Mouse (Mus musculus): Measurements from ENCODE around the gene Crat. TPM values are rescaled to one million over a fixed set of nuclear protein-coding genes. Genes with fewer than 3 reads are reported as not detected.

Gene Crat
- polyA plus RNA-seq, 1 experiment from 2014 or later, result 27.7 TPM

DNA sequence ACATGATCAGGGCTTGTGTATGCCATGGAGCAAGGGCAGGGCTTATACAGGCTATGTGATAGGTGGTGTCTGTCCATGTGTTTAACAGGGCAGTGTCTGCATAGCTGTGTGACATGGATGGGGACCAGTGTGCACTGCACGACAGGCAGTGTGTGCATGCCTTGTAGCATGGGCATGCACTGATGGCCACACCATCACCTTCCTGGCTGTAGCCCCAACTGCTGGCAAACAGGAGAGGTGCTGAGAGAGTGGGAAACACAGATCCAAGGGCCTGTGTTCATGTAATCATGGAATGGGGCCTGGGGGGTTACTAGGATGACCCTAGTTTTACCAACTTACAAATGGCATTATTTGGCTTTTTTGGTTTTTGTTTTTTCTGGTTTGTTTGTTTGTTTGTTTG, 11.7 kb downstream of the Crat start:
- Histone ChIP-seq H3K36me3 (ENCODE audit: control insufficient read depth, insufficient read depth, low read length) (peaks cover 61% of the 10 kb centered on the region), H3K4me2 (ENCODE audit: low read depth, low read length) (no peak overlapping the region), H3K9me3 (ENCODE audit: control insufficient read depth, low read length) (no peaks in the 10 kb centered on the region), H3K9ac (replicated peaks; ENCODE audit: low read depth, low read length) (no peak overlapping the region), H3K27ac (ENCODE audit: low read depth, low read length) (no peak overlapping the region), H3K4me1 (ENCODE audit: control insufficient read depth, insufficient read depth, low read length) (0 out of 2 replicates have a peak, but pooled peaks cover 9% of the 10 kb centered on the region), H3K4me3 (ENCODE audit: low read depth, low read length) (no peak overlapping the region), H3K27me3 (ENCODE audit: control insufficient read depth, insufficient read depth, low read length) (no peaks in the 10 kb centered on the region)
- WGBS, result 76% methylated on average over 1 of the region's 1 CpGs
- no peak for ATAC-seq (ENCODE audit: low read depth)

DNA sequence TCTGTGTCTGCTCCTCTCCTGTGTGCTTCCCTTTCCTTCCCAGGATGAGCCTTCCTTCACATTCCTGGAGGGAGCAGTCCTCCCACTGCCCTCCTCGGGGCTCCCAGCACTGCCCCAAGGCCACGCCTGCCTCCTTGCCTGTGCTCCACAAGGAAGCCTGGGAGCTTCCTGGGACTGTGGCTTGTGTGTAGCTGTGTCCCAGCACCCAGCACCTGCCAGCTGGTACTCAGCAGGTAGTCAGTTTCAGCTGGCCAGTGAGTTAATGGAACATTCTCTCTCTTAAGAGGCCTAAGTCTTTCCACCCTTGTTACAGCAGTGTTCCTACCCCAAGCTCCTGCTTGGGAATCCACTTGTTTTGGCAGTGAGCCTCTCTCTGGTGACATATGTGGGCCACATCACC, 12.8 kb downstream of the Crat start:
- Histone ChIP-seq H3K4me2 (ENCODE audit: low read depth, low read length) (no peak overlapping the region), H3K27ac (ENCODE audit: low read depth, low read length) (no peak overlapping the region), H3K36me3 (ENCODE audit: control insufficient read depth, insufficient read depth, low read length) (peaks cover 58% of the 10 kb centered on the region), H3K9ac (replicated peaks; ENCODE audit: low read depth, low read length) (no peak overlapping the region), H3K4me3 (ENCODE audit: low read depth, low read length) (no peak overlapping the region), H3K27me3 (ENCODE audit: control insufficient read depth, insufficient read depth, low read length) (no peaks in the 10 kb centered on the region), H3K4me1 (ENCODE audit: control insufficient read depth, insufficient read depth, low read length) (0 out of 2 replicates have a peak, but pooled peaks cover 9% of the 10 kb centered on the region), H3K9me3 (ENCODE audit: control insufficient read depth, low read length) (no peaks in the 10 kb centered on the region)
- no peak for ATAC-seq (ENCODE audit: low read depth)
- 74% methylated on average over 2 of the region's 2 CpGs for WGBS

DNA sequence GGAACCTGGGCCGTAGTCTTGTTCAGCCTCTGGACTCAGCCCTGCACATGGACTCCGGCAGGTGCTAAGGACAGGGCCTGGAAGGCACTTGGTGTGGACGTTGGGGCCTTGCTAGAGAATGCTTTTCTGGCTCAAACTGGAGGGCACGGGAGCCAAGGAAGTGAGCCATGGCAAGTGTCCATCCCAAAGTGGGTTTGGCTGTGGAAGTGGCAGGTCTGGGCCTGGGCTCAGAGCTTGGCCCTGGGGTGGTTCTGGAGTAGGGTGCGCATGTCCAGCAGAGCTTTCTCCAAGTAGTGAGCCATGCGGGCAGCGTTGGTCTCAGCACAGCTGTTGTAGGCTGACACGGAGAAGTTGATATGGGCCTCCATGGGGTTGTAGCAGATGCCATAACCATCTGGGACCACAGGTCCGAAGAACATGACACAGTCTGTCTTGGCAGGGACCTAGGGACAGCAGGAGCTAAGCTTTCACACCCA, 13.2 kb downstream of the Crat start:
- no peak for ATAC-seq (ENCODE audit: low read depth)
- WGBS, result 84% methylated on average over 9 of the region's 9 CpGs
- 0 out of 2 replicates have a peak, but pooled peaks cover 9% of the 10 kb centered on the region for H3K4me1 ChIP-seq (ENCODE audit: control insufficient read depth, insufficient read depth, low read length)
- no peaks in the 10 kb centered on the region for H3K9me3 ChIP-seq (ENCODE audit: control insufficient read depth, low read length)
- no peak overlapping the region for H3K4me3 ChIP-seq (ENCODE audit: low read depth, low read length)
- no peak overlapping the region for H3K27ac ChIP-seq (ENCODE audit: low read depth, low read length)
- H3K9ac ChIP-seq (replicated peaks; ENCODE audit: low read depth, low read length), result no peak overlapping the region
- no peak overlapping the region for H3K4me2 ChIP-seq (ENCODE audit: low read depth, low read length)
- peaks cover 54% of the 10 kb centered on the region for H3K36me3 ChIP-seq (ENCODE audit: control insufficient read depth, insufficient read depth, low read length)
- H3K27me3 ChIP-seq (ENCODE audit: control insufficient read depth, insufficient read depth, low read length), result no peaks in the 10 kb centered on the region

DNA sequence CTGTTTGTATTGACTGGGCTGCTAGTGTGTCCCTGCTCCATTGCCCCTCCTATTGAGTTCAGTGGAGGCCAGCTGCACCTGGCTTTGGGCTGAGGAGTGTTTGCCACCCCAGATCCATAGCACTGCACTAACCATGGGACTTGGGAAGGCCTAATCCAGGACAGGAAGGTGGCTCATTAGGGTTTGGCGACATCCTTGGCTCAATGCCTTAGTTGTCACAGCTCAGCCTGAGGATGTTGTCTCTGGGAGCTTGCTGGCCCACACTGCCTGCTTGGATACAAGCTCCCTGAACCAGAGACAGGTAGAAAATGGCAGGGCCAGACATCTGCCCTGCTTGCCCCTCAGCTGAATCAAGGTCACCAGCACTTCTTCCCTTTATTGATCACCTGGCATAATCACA, 14.0 kb downstream of the Crat start:
- ATAC-seq (ENCODE audit: low read depth), result no peak
- Histone ChIP-seq H3K9me3 (ENCODE audit: control insufficient read depth, low read length) (no peaks in the 10 kb centered on the region), H3K4me3 (ENCODE audit: low read depth, low read length) (no peak overlapping the region), H3K36me3 (ENCODE audit: control insufficient read depth, insufficient read depth, low read length) (peaks cover 52% of the 10 kb centered on the region), H3K27me3 (ENCODE audit: control insufficient read depth, insufficient read depth, low read length) (no peaks in the 10 kb centered on the region), H3K9ac (replicated peaks; ENCODE audit: low read depth, low read length) (no peak overlapping the region), H3K4me2 (ENCODE audit: low read depth, low read length) (no peak overlapping the region), H3K27ac (ENCODE audit: low read depth, low read length) (no peak overlapping the region), H3K4me1 (ENCODE audit: control insufficient read depth, insufficient read depth, low read length) (0 out of 2 replicates have a peak, but pooled peaks cover 9% of the 10 kb centered on the region)
- 90% methylated on average over 1 of the region's 1 CpGs for WGBS

DNA sequence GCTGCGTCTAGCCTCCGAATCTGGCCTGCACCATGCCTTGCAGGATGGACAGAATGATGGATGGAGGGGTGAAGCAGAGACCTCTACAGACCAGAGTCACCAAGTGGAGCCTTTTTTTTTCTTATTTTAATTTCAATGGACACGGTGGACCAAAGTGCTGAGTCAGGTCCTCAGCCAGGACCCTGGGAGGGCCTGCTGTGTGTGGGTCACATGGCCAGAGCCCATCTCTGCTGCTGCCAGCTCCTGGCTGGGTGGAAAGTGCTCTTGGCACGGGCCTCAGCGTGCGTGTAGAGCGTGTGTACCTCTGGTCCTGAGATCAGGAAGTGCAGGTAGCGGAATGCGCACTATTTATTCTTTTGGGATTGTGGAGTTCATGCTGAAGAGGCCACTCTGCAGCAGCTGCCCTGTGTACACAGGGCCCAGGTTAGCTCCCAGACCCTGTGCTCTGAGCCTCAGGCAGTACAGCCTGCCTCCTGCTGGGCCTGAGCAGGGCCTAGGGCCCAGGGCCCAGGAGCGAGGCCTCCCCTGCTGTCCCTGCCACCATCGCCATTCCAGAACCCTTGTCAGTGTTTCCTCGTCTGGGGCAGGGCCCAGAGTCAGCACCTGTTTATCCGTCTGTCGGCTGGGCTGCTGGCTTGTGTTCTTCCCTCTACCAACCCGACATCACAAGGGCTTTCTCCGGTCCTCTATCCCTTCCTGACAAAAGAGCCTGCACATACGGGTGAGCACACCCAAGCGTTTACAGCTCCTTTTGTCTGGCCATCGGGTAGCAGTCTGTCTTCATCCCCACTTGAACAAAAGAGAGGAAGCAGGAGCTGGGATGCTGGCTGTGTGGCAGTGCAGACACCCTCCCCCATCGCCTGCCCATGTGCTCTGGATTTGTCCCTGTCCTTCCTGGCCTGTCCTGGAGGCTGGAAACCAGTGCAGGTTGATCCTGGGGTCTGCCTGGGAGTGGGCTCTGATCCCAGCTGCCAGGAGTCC, 16.1 kb downstream of the Crat start:
- peak overlapping the region; percentile 32; the same call in 1 of the 2 replicates for H3K9ac ChIP-seq (replicated peaks; ENCODE audit: low read depth, low read length)
- ATAC-seq (ENCODE audit: low read depth), result 0 out of 2 replicates have a peak, but pooled peaks have one; percentile 47

DNA sequence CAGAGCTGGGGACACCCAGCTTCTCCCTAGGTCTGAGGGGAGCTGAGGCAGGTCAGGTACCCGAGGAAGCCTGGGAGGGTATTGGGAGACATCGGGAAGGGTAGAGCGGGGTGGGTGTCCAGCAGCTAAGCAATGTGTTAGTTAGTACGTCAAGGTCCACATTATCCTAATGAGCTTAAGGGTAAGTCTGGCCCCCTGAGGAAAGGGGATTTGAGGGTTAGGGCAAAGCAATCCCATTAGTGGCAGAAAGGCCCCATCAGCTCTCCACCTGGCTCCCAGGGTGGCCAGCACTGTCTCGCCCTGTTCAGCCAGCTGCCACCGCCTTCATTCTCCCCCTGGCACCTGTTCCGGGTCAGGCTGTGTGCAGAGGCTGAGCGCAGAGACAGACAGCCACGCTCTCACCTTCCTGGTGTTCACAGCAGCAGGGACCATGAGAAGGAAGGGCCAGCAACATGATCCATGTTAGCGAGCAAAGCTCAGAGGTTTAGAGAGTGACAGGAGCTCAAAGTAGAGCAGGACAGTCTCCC, 17.6 kb downstream of the Crat start:
- Histone ChIP-seq H3K4me1 (ENCODE audit: control insufficient read depth, insufficient read depth, low read length) (peaks cover 21% of the 10 kb centered on the region), H3K9me3 (ENCODE audit: control insufficient read depth, low read length) (no peaks in the 10 kb centered on the region), H3K27me3 (ENCODE audit: control insufficient read depth, insufficient read depth, low read length) (no peaks in the 10 kb centered on the region), H3K27ac (ENCODE audit: low read depth, low read length) (no peak overlapping the region), H3K9ac (replicated peaks; ENCODE audit: low read depth, low read length) (no peak overlapping the region), H3K4me2 (ENCODE audit: low read depth, low read length) (no peak overlapping the region), H3K4me3 (ENCODE audit: low read depth, low read length) (no peak overlapping the region), H3K36me3 (ENCODE audit: control insufficient read depth, insufficient read depth, low read length) (peaks cover 32% of the 10 kb centered on the region)
- no peak for ATAC-seq (ENCODE audit: low read depth)
- WGBS, result 84% methylated on average over 10 of the region's 10 CpGs

More for the DNA sequence above, 16.1 kb downstream of the Crat start:
- H3K4me3 ChIP-seq (ENCODE audit: low read depth, low read length), result no peak overlapping the region
- WGBS, result 21% methylated on average over 20 of the region's 20 CpGs
- H3K36me3 ChIP-seq (ENCODE audit: control insufficient read depth, insufficient read depth, low read length), result peaks cover 43% of the 10 kb centered on the region
- H3K27ac ChIP-seq (ENCODE audit: low read depth, low read length), result peak overlapping the region; percentile 71
- H3K4me1 ChIP-seq (ENCODE audit: control insufficient read depth, insufficient read depth, low read length), result 0 out of 2 replicates have a peak, but pooled peaks cover 9% of the 10 kb centered on the region
- no peak overlapping the region for H3K4me2 ChIP-seq (ENCODE audit: low read depth, low read length)
- no peaks in the 10 kb centered on the region for H3K27me3 ChIP-seq (ENCODE audit: control insufficient read depth, insufficient read depth, low read length)
- H3K9me3 ChIP-seq (ENCODE audit: control insufficient read depth, low read length), result no peaks in the 10 kb centered on the region

DNA sequence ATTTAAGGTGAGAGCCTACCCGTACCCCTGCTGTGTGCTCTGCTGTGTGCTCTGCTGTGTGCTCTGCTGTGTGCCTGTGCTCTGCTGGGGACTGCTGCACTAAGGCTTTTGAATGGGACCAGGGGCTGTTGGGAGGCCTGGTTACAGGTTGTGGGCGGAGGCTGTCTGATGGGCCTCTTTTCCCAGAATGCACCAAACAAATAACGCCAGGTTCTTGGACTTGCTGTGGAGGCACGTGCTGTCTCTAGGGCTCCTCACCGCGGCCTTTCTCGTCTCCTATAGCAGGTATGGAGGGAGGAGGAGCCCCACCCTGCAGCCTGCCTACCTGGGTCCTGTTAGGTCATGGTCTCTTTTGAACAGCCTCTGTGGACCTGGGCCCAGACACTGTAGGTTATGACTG, 19.4 kb downstream of the Crat start:
- ATAC-seq (ENCODE audit: low read depth), result no peak
- peaks cover 31% of the 10 kb centered on the region for H3K36me3 ChIP-seq (ENCODE audit: control insufficient read depth, insufficient read depth, low read length)
- 88% methylated on average over 7 of the region's 7 CpGs for WGBS

DNA sequence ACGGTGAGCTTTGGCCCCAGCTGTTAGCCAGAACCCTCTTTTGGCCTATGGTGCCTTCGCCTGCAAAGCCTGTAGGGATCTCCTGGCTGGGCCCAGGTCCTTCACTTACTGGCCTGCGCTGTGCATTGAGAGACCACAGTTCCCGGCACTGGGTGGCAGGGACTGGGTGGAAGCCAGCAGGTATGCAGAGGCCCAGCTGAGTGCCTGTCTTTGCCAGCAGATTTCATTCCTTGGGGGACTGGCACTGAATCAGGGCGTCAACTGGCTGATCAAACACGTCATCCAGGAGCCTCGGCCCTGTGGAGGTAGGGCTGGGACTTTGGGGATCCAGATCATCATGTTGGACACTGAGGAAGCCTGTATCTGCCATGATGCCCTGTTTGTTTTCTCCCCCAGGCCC, 19.9 kb downstream of the Crat start:
- Histone ChIP-seq H3K4me1 (ENCODE audit: control insufficient read depth, insufficient read depth, low read length) (peaks cover 22% of the 10 kb centered on the region), H3K27me3 (ENCODE audit: control insufficient read depth, insufficient read depth, low read length) (no peaks in the 10 kb centered on the region), H3K9me3 (ENCODE audit: control insufficient read depth, low read length) (no peaks in the 10 kb centered on the region), H3K9ac (replicated peaks; ENCODE audit: low read depth, low read length) (no peak overlapping the region), H3K36me3 (ENCODE audit: control insufficient read depth, insufficient read depth, low read length) (peaks cover 27% of the 10 kb centered on the region), H3K4me3 (ENCODE audit: low read depth, low read length) (no peak overlapping the region), H3K27ac (ENCODE audit: low read depth, low read length) (no peak overlapping the region), H3K4me2 (ENCODE audit: low read depth, low read length) (no peak overlapping the region)
- no peak for ATAC-seq (ENCODE audit: low read depth)
- 88% methylated on average over 7 of the region's 7 CpGs for WGBS

More for the DNA sequence above, 19.4 kb downstream of the Crat start:
- H3K4me2 ChIP-seq (ENCODE audit: low read depth, low read length), result no peak overlapping the region
- no peaks in the 10 kb centered on the region for H3K9me3 ChIP-seq (ENCODE audit: control insufficient read depth, low read length)
- no peak overlapping the region for H3K9ac ChIP-seq (replicated peaks; ENCODE audit: low read depth, low read length)
- H3K27me3 ChIP-seq (ENCODE audit: control insufficient read depth, insufficient read depth, low read length), result no peaks in the 10 kb centered on the region
- no peak overlapping the region for H3K27ac ChIP-seq (ENCODE audit: low read depth, low read length)
- no peak overlapping the region for H3K4me3 ChIP-seq (ENCODE audit: low read depth, low read length)
- H3K4me1 ChIP-seq (ENCODE audit: control insufficient read depth, insufficient read depth, low read length), result peaks cover 22% of the 10 kb centered on the region

DNA sequence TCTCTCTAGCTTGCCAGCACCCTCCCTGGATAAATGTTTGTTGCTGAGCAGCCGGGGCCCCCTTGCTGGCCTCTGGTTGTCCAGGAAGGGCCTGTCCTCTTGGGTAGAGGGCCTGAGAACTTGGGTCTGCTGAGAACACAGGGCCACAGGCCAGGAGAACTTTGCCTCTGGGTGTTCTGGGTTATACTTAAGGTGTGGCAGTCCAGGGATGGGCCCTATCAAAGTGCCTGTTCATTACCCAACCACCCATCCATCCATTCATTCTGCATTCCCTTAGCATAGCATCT, 22.3 kb downstream of the Crat start:
- H3K27ac ChIP-seq (ENCODE audit: low read depth, low read length), result no peak overlapping the region
- H3K9me3 ChIP-seq (ENCODE audit: control insufficient read depth, low read length), result no peaks in the 10 kb centered on the region
- WGBS, result 93% methylated on average over 1 of the region's 1 CpGs
- H3K27me3 ChIP-seq (ENCODE audit: control insufficient read depth, insufficient read depth, low read length), result no peaks in the 10 kb centered on the region
- H3K4me1 ChIP-seq (ENCODE audit: control insufficient read depth, insufficient read depth, low read length), result peaks cover 13% of the 10 kb centered on the region
- H3K4me3 ChIP-seq (ENCODE audit: low read depth, low read length), result peak overlapping the region; percentile 65
- ATAC-seq (ENCODE audit: low read depth), result no peak
- peak overlapping the region; percentile 72 for H3K9ac ChIP-seq (replicated peaks; ENCODE audit: low read depth, low read length)
- H3K36me3 ChIP-seq (ENCODE audit: control insufficient read depth, insufficient read depth, low read length), result peaks cover 8% of the 10 kb centered on the region; the same call in 1 of the 2 replicates
- H3K4me2 ChIP-seq (ENCODE audit: low read depth, low read length), result peak overlapping the region; percentile 87
